Mouse (Mus musculus) hematopoietic stem cell, adult 5-6 weeks (primary cell): ENCODE data around the gene Olfr1106. TPM values are rescaled to one million over a fixed set of nuclear protein-coding genes. Genes with fewer than 3 reads are reported as not detected.

Source experiments
- ATAC-seq, 2 experiments: fragments of 125-278 bp in 1 of 2; replicated peaks in 1 of 2; 2 replicates each; pipeline ENCODE4 v1.8.0; 2016 to 2017; ENCODE audit warnings: inconsistent platforms in 2 of 2, mild to moderate bottlenecking in 2 of 2, moderate number of reproducible peaks in 2 of 2, low read depth in 1 of 2, moderate TSS enrichment in 1 of 2; ENCODE audit not compliant: low FRiP score in 2 of 2, poor library complexity in 2 of 2, severe bottlenecking in 2 of 2, insufficient read depth in 1 of 2, low TSS enrichment in 1 of 2
- total RNA-seq: library from RNA; stranded (forward); fragments of 172-1452, 232-1000 nt; gene quantifications from 2 replicates; pipeline ENCODE4 v1.2.3, GENCODE M21; 2017

The Olfr1106 gene
- not detected in 2 replicates for total RNA-seq

GRCm38 (mm10) chr2:87052173-87052572, at the start of gene Olfr1106:
Gene Olfr1106, minus strand, starts transcription at chr2:87052273.
- no peak for ATAC-seq

GRCm38 (mm10) chr2:87095908-87096307, 43.8 kb upstream of the Olfr1106 start, which contains the start of gene Olfr1109:
Gene Olfr1109, minus strand, starts transcription at chr2:87096008.
- ATAC-seq: no peak

DNA sequence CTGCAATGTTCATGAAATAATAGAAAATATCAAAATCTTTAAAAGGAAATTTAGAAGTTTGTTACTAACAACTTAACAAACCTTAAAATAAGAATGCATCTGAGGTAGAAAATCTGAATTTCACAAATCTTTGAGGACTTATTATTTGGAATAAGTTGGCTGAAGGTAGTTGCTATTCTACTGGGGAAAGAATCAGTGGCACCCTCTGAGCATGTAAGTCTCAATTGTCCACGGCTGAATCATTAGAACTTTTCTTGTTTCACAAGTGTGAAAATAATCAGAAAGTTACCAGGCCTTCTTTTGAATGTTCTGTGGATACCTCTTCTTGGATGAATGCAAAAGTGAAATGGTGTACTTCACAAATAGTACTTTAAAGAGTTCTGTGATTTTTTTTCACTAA, 23.6 kb upstream of the Olfr1106 start, which contains the start of gene Olfr1107:
Gene Olfr1107, minus strand, starts transcription at position 101 of the 400 bp plus-strand sequence.
- ATAC-seq: no peak

GRCm38 (mm10) chr2:87036431-87036830, 15.6 kb downstream of the Olfr1106 start, which contains the start of gene Olfr1105:
Gene Olfr1105, minus strand, starts transcription at chr2:87036531.
- no peak for ATAC-seq

- no peak for ATAC-seq
These were observed 25.1 kb downstream of the Olfr1106 start, which contains the start of gene Olfr1104 for GRCm38 (mm10) chr2:87026980-87027379. Gene Olfr1104, minus strand, starts transcription at chr2:87027080.

DNA sequence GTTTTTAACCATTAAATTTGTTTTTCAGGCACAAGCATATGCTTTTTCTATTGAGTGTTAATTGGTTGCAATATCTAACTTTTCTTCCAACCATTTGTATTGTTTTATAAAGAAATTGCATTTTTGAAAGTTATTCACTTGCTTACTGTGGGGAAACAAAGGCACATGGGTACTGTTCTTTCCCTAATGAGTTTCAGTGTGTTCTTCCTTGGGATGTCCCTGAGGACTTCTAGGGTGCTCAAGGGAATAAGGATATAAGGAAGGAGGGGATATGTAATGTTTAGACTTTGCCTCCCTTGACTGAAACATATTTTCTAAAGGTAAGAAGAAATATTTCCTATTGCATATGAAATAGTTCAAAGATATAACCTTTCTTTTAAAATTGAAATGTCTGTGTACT, 54.0 kb downstream of the Olfr1106 start, which contains the start of gene Olfr1102:
Gene Olfr1102, plus strand, starts transcription at position 301 of the 400 bp plus-strand sequence.
- no peak for ATAC-seq

Other genes starting within 250 kb of the Olfr1106 start
- not detected in 2 replicates for gene Olfr141, start 242.3 kb downstream of the Olfr1106 start, total RNA-seq
- gene Olfr1094, start 227.6 kb downstream of the Olfr1106 start, total RNA-seq: not detected in 2 replicates
- not detected in 2 replicates for gene Olfr1095, start 200.6 kb downstream of the Olfr1106 start, total RNA-seq
- not detected in 2 replicates for gene Gm13723, start 177.5 kb downstream of the Olfr1106 start, total RNA-seq
- gene Olfr1097, start 160.1 kb downstream of the Olfr1106 start, total RNA-seq: not detected in 2 replicates
- not detected in 2 replicates for gene Olfr1098, start 127.7 kb downstream of the Olfr1106 start, total RNA-seq
- gene Olfr1099, start 91.6 kb downstream of the Olfr1106 start, total RNA-seq: not detected in 2 replicates
- gene Olfr1100, start 72.3 kb downstream of the Olfr1106 start, total RNA-seq: not detected in 2 replicates
- not detected in 2 replicates for gene Olfr1101, start 61.1 kb downstream of the Olfr1106 start, total RNA-seq
- not detected in 2 replicates for gene Olfr1102, start 53.9 kb downstream of the Olfr1106 start, total RNA-seq
- not detected in 2 replicates for gene Olfr1104, start 25.2 kb downstream of the Olfr1106 start, total RNA-seq
- gene Olfr1105, start 15.7 kb downstream of the Olfr1106 start, total RNA-seq: not detected in 2 replicates
- not detected in 2 replicates for gene Olfr1107, start 23.5 kb upstream of the Olfr1106 start, total RNA-seq
- not detected in 2 replicates for gene Olfr1109, start 43.7 kb upstream of the Olfr1106 start, total RNA-seq
- not detected in 2 replicates for gene Olfr259, start 62.3 kb upstream of the Olfr1106 start, total RNA-seq
- gene Olfr1110, start 88.0 kb upstream of the Olfr1106 start, total RNA-seq: not detected in 2 replicates
- not detected in 2 replicates for gene Olfr1111, start 100.4 kb upstream of the Olfr1106 start, total RNA-seq
- not detected in 2 replicates for gene Olfr1112, start 135.5 kb upstream of the Olfr1106 start, total RNA-seq
- gene Olfr1113, start 156.7 kb upstream of the Olfr1106 start, total RNA-seq: not detected in 2 replicates
- not detected in 2 replicates for gene Olfr1115, start 195.7 kb upstream of the Olfr1106 start, total RNA-seq
- not detected in 2 replicates for gene Olfr1116, start 215.3 kb upstream of the Olfr1106 start, total RNA-seq